Mouse (Mus musculus) heart, adult 18-20 months (tissue): Measurements from ENCODE around the gene Gm4881. TPM values are rescaled to one million over a fixed set of nuclear protein-coding genes. Genes with fewer than 3 reads are reported as not detected.

Experiments
- DNase-seq, 2 experiments: peaks; one replicate each; pipeline ENCODE4 v3.0.0; 2021 to 2022; ENCODE audit warnings: mixed read lengths in 1 of 2
- long read RNA-seq, 2 experiments: library from polyadenylated mRNA; stranded (forward); transcript quantifications; one replicate each; pipeline ENCODE4 v2.0.0; 2021
- total RNA-seq, 2 experiments: library from RNA; stranded (reverse); gene quantifications; 2 replicates each; pipeline ENCODE4 v1.2.3; 2021

Gm4881 gene
- not detected for total RNA-seq
- long read RNA-seq, experiment 1 = 0 reads
- long read RNA-seq, experiment 2 = 0 reads

- no peak for DNase-seq
These were observed at the start of gene Gm4881 for GRCm38 (mm10) chr7:24944257-24944950. Gene Gm4881 (minus strand): TSS chr7:24944494.

- no peak for DNase-seq
These were observed 48.8 kb upstream of the Gm4881 start for GRCm38 (mm10) chr7:24993081-24993480.

- no peak for DNase-seq
These were observed 46.2 kb upstream of the Gm4881 start for GRCm38 (mm10) chr7:24990478-24990877.

- DNase-seq = no peak
These were observed 43.6 kb upstream of the Gm4881 start for GRCm38 (mm10) chr7:24987941-24988340.

- no peak for DNase-seq
These were observed 41.5 kb upstream of the Gm4881 start for GRCm38 (mm10) chr7:24985799-24986198.

GRCm38 (mm10) chr7:24984307-24984706 lies 40.0 kb upstream of the Gm4881 start:
- no peak for DNase-seq

- no peak for DNase-seq
These were observed 39.1 kb upstream of the Gm4881 start for GRCm38 (mm10) chr7:24983396-24983795.

- DNase-seq = no peak
These were observed 36.1 kb upstream of the Gm4881 start for GRCm38 (mm10) chr7:24980439-24980838.

- no peak for DNase-seq
These were observed 34.5 kb upstream of the Gm4881 start for GRCm38 (mm10) chr7:24978781-24979180.

- DNase-seq = peak; percentile 27 to 53
These were observed 30.8 kb upstream of the Gm4881 start for GRCm38 (mm10) chr7:24974893-24975595.

GRCm38 (mm10) chr7:24973902-24974301 lies 29.6 kb upstream of the Gm4881 start:
- no peak for DNase-seq

GRCm38 (mm10) chr7:24973208-24973607 lies 28.9 kb upstream of the Gm4881 start:
- no peak for DNase-seq

GRCm38 (mm10) chr7:24971972-24972893 lies 27.9 kb upstream of the Gm4881 start, which contains the start of gene Rabac1:
Gene Rabac1 (minus strand): TSS chr7:24972754.
- peak; percentile 95 to 98 for DNase-seq

- DNase-seq = peak; percentile 45 to 60
These were observed 27.1 kb upstream of the Gm4881 start for GRCm38 (mm10) chr7:24971261-24971971.

GRCm38 (mm10) chr7:24970341-24970740 lies 26.0 kb upstream of the Gm4881 start:
- DNase-seq = no peak

- no peak for DNase-seq
These were observed 25.5 kb upstream of the Gm4881 start for GRCm38 (mm10) chr7:24969805-24970204.

- no peak for DNase-seq
These were observed 24.2 kb upstream of the Gm4881 start for GRCm38 (mm10) chr7:24968463-24968862.

GRCm38 (mm10) chr7:24967966-24968365 lies 23.7 kb upstream of the Gm4881 start:
- no peak for DNase-seq

GRCm38 (mm10) chr7:24964897-24965535 lies 20.7 kb upstream of the Gm4881 start:
- DNase-seq = peak; percentile 72 to 90

- no peak for DNase-seq
These were observed 20.0 kb upstream of the Gm4881 start for GRCm38 (mm10) chr7:24964288-24964687.

GRCm38 (mm10) chr7:24955226-24955625 lies 10.9 kb upstream of the Gm4881 start:
- DNase-seq = no peak
